Mouse (Mus musculus): ENCODE data around the gene Gnao1.

Gnao1 gene

GRCm38 (mm10) chr8:93893556-93893955 lies 83.8 kb downstream of the Gnao1 start:
- DNase-seq (ENCODE audit: low read depth, low spot score): no peak

- no peak for DNase-seq (ENCODE audit: low read depth, low spot score)
Measured at GRCm38 (mm10) chr8:93896841-93897551, 87.2 kb downstream of the Gnao1 start.

- no peak for DNase-seq (ENCODE audit: low read depth, low spot score)
Measured at GRCm38 (mm10) chr8:93898570-93898969, 88.8 kb downstream of the Gnao1 start.

GRCm38 (mm10) chr8:93902040-93902439 lies 92.3 kb downstream of the Gnao1 start:
- no peak for DNase-seq (ENCODE audit: low read depth, low spot score)

- peak; percentile 16 for DNase-seq (ENCODE audit: low read depth, low spot score)
Measured at GRCm38 (mm10) chr8:93906961-93907360, 97.2 kb downstream of the Gnao1 start.

- DNase-seq (ENCODE audit: low read depth, low spot score): no peak
Measured at GRCm38 (mm10) chr8:93907987-93908441, 98.2 kb downstream of the Gnao1 start.

GRCm38 (mm10) chr8:93908546-93908945 lies 98.8 kb downstream of the Gnao1 start:
- peak; percentile 38 for DNase-seq (ENCODE audit: low read depth, low spot score)

- no peak for DNase-seq (ENCODE audit: low read depth, low spot score)
Measured at GRCm38 (mm10) chr8:93911715-93912555, 102.2 kb downstream of the Gnao1 start.

- no peak for DNase-seq (ENCODE audit: low read depth, low spot score)
Measured at GRCm38 (mm10) chr8:93917859-93918421, 108.2 kb downstream of the Gnao1 start.

- DNase-seq (ENCODE audit: low read depth, low spot score): no peak
Measured at GRCm38 (mm10) chr8:93918580-93918979, 108.8 kb downstream of the Gnao1 start.

- DNase-seq (ENCODE audit: low read depth, low spot score): no peak
Measured at GRCm38 (mm10) chr8:93919422-93919821, 109.7 kb downstream of the Gnao1 start.

GRCm38 (mm10) chr8:93919916-93920589 lies 110.3 kb downstream of the Gnao1 start:
- no peak for DNase-seq (ENCODE audit: low read depth, low spot score)

- no peak for DNase-seq (ENCODE audit: low read depth, low spot score)
Measured at GRCm38 (mm10) chr8:93920590-93920948, 110.8 kb downstream of the Gnao1 start.

GRCm38 (mm10) chr8:93923897-93924334 lies 114.2 kb downstream of the Gnao1 start:
- peak; percentile 55 for DNase-seq (ENCODE audit: low read depth, low spot score)

- no peak for DNase-seq (ENCODE audit: low read depth, low spot score)
Measured at GRCm38 (mm10) chr8:93925513-93925912, 115.7 kb downstream of the Gnao1 start.

GRCm38 (mm10) chr8:93929233-93929632 lies 119.5 kb downstream of the Gnao1 start:
- DNase-seq (ENCODE audit: low read depth, low spot score): no peak

GRCm38 (mm10) chr8:93931336-93931735 lies 121.6 kb downstream of the Gnao1 start:
- no peak for DNase-seq (ENCODE audit: low read depth, low spot score)

GRCm38 (mm10) chr8:93932873-93933272 lies 123.1 kb downstream of the Gnao1 start:
- peak; percentile 63 for DNase-seq (ENCODE audit: low read depth, low spot score)

GRCm38 (mm10) chr8:93933288-93933687 lies 123.5 kb downstream of the Gnao1 start:
- no peak for DNase-seq (ENCODE audit: low read depth, low spot score)

- no peak for DNase-seq (ENCODE audit: low read depth, low spot score)
Measured at GRCm38 (mm10) chr8:93938193-93938592, 128.4 kb downstream of the Gnao1 start.

- no peak for DNase-seq (ENCODE audit: low read depth, low spot score)
Measured at GRCm38 (mm10) chr8:93940542-93941423, 131.0 kb downstream of the Gnao1 start.
